Mouse (Mus musculus) layer of hippocampus, adult 9-11 months (tissue): Measurements from ENCODE around the gene F830045P16Rik.

ENCODE experiments used
- DNase-seq: peaks from one replicate; pipeline ENCODE4 v3.0.0; 2022

The F830045P16Rik gene

GRCm38 (mm10) chr2:129544919-129545318, 8.5 kb upstream of the F830045P16Rik start:
- no peak for DNase-seq

GRCm38 (mm10) chr2:129544448-129544847, 8.0 kb upstream of the F830045P16Rik start:
- DNase-seq: no peak

GRCm38 (mm10) chr2:129540036-129540435, 3.6 kb upstream of the F830045P16Rik start:
- no peak for DNase-seq

- no peak for DNase-seq
These were observed 2.8 kb upstream of the F830045P16Rik start for GRCm38 (mm10) chr2:129539175-129539574.

- no peak for DNase-seq
These were observed 1.5 kb upstream of the F830045P16Rik start for GRCm38 (mm10) chr2:129537926-129538325.

GRCm38 (mm10) chr2:129537360-129537759, 958 bp upstream of the F830045P16Rik start:
- DNase-seq: no peak

GRCm38 (mm10) chr2:129536926-129537325, 524 bp upstream of the F830045P16Rik start:
- DNase-seq: no peak

- DNase-seq: no peak
These were observed 1.4 kb downstream of the F830045P16Rik start for GRCm38 (mm10) chr2:129534886-129535591.

- no peak for DNase-seq
These were observed 4.5 kb downstream of the F830045P16Rik start for GRCm38 (mm10) chr2:129531890-129532289.

- no peak for DNase-seq
These were observed 5.3 kb downstream of the F830045P16Rik start for GRCm38 (mm10) chr2:129531102-129531501.

- DNase-seq: peak; percentile 70
These were observed 6.8 kb downstream of the F830045P16Rik start for GRCm38 (mm10) chr2:129529297-129530209.

- DNase-seq: peak; percentile 69
These were observed 8.5 kb downstream of the F830045P16Rik start for GRCm38 (mm10) chr2:129527916-129528315.

GRCm38 (mm10) chr2:129526322-129526721, 10.1 kb downstream of the F830045P16Rik start:
- no peak for DNase-seq

- DNase-seq: no peak
These were observed 10.8 kb downstream of the F830045P16Rik start for GRCm38 (mm10) chr2:129525644-129526043.

GRCm38 (mm10) chr2:129518526-129518925, 17.9 kb downstream of the F830045P16Rik start:
- DNase-seq: no peak

GRCm38 (mm10) chr2:129514923-129515920, 21.2 kb downstream of the F830045P16Rik start:
- DNase-seq: peak; percentile 81

- DNase-seq: no peak
These were observed 22.1 kb downstream of the F830045P16Rik start for GRCm38 (mm10) chr2:129514401-129514667.

- DNase-seq: no peak
These were observed 22.6 kb downstream of the F830045P16Rik start for GRCm38 (mm10) chr2:129513546-129514400.

- peak; percentile 81 for DNase-seq
These were observed 24.3 kb downstream of the F830045P16Rik start for GRCm38 (mm10) chr2:129512147-129512546.

GRCm38 (mm10) chr2:129502641-129503040, 33.8 kb downstream of the F830045P16Rik start:
- DNase-seq: peak; percentile 64

GRCm38 (mm10) chr2:129489496-129490285, 46.7 kb downstream of the F830045P16Rik start:
- DNase-seq: peak; percentile 9
